Mouse (Mus musculus) embryonic stem cell, embryonic (primary cell): ENCODE results near the gene Cyp1a2.

Experiments
- CTCF ChIA-PET, 4 experiments: fragments of 300-600 bp in 2 of 4; fragments of 350-600 bp in 2 of 4; sonication (Branson Sonifier 250); formaldehyde crosslinking; loops; one replicate each; lab custom pipeline; 2022; ENCODE audit warnings: inconsistent platforms in 2 of 4; lab: Charles Lee
- POLR2A ChIA-PET, 4 experiments: fragments of 300-600 bp in 2 of 4; fragments of 350-600 bp in 2 of 4; sonication (Branson Sonifier 250); formaldehyde crosslinking; loops; one replicate each; lab custom pipeline; 2022; ENCODE audit warnings: antibody characterized with exemption in 4 of 4, inconsistent platforms in 1 of 4; lab: Charles Lee

Cyp1a2 gene

GRCm38 (mm10) chr9:57696380-57697285 is 13.1 kb upstream of the Cyp1a2 start:
- POLR2A ChIA-PET = interaction anchor here in 3 of 4 experiments (0.6 to 4.2 kb wide), 11 partner anchors 9 to 435 kb away, joined by 3 to 30 read pairs (median 5); partner anchors contain the start of genes Edc3 (in 3 of the 3), Cyp1a1 (in 1 of the 3), Rpp25 (in 1 of the 3) and Sema7a (in 1 of the 3)
- CTCF ChIA-PET = interaction anchor here in 2 of 4 experiments (1.0 to 2.5 kb wide), 7 partner anchors 12 to 179 kb away, joined by 3 to 6 read pairs (median 4); partner anchors contain the start of gene Edc3 (in 1 of the 2)

- ChIA-PET CTCF (interaction anchor here in 3 of 4 experiments (0.6 to 1.2 kb wide), 3 partner anchors 61 to 832 kb away, joined by 3 to 7 read pairs (median 3); no protein-coding TSS in a partner anchor), POLR2A (interaction anchor here in 3 of 4 experiments (0.6 to 1.7 kb wide), 4 partner anchors 14 to 222 kb away, joined by 3 to 10 read pairs (median 6); partner anchors contain the start of gene Edc3 (in 2 of the 3))
Measured at GRCm38 (mm10) chr9:57694108-57694507, 10.6 kb upstream of the Cyp1a2 start.

DNA sequence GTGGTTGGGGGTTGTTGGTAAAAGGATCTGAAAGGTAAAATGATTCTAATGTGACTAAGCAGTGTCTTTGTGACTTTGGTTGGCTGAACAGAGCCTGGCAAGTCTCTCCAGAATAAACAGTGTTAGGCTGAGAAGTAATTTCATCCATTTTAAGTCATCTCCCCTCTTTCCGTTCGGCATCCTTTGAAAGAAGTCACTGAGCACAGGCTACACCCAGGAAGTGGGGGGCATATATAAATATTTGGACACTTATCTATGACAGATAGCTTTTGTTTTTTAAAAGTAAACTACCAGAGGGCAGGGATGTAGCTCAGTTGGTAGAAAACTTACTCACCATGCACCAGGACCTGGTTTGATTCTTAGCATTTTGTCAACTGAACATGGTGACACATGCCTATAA is 5.1 kb upstream of the Cyp1a2 start:
- ChIA-PET POLR2A (interaction anchor here in 1 of 4 experiments (1.3 kb wide), 1 partner anchor 8 kb away, joined by 3 read pairs; no protein-coding TSS in a partner anchor), CTCF (interaction anchor here in 3 of 4 experiments (0.6 to 3.0 kb wide), 5 partner anchors 31 to 309 kb away, joined by 3 to 11 read pairs (median 4); no protein-coding TSS in a partner anchor)

DNA sequence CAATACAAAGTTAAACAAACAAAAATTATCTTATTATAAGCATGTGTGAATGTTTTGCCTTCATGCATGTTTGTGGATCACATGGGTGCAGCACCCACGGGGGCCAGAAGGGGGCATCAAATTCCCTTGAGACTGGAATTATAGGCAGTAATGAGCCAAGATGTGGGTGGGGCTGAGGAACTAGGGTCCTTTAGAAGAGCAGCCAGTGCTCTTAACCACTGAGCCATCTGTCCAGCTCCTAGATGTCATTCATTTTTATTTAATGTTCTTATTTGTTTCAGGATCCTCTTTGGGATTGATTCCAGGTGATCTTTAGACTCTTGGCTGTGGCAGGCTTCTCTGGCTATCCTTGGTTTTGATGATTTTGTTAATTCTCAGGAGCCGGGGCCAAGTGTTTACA is 4.7 kb upstream of the Cyp1a2 start:
- ChIA-PET CTCF (interaction anchor here in 3 of 4 experiments (0.6 to 3.0 kb wide), 5 partner anchors 30 to 310 kb away, joined by 3 to 11 read pairs (median 4); no protein-coding TSS in a partner anchor), POLR2A (interaction anchor here in 1 of 4 experiments (1.3 kb wide), 1 partner anchor 9 kb away, joined by 3 read pairs; no protein-coding TSS in a partner anchor)

DNA sequence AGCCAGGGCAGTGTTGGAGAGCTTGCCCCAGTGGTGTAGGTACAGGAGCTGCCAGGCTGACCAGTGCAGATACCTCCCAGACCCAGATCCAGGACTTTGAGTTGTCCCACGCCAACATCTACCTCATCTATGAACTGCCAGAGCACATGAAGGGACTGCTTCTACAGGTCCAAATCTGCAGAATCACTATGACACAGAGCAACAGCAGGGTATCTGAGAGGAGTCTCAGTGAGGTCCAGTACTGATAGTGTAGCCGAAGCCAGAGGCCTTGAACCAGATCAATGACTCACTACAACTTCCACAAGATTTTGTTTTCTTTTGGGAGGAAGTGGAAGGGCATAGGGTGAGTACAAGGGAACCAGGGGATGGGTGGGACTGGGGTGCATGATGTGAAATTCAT is 4.2 kb upstream of the Cyp1a2 start, which contains the start of gene Cyp1a1:
Gene Cyp1a1, plus strand, starts transcription at position 178 of the 400 bp plus-strand sequence.
- ChIA-PET POLR2A (interaction anchor here in 1 of 4 experiments (1.3 kb wide), 1 partner anchor 9 kb away, joined by 3 read pairs; no protein-coding TSS in a partner anchor), CTCF (interaction anchor here in 2 of 4 experiments (0.6 to 3.0 kb wide), 4 partner anchors 56 to 310 kb away, joined by 3 to 11 read pairs (median 5); no protein-coding TSS in a partner anchor)

- ChIA-PET POLR2A (no interaction called here), CTCF (interaction anchor here (0.5 to 1.1 kb wide), 5 partner anchors 59 to 1127 kb away, joined by 3 to 7 read pairs (median 4); no protein-coding TSS in a partner anchor)
Measured at GRCm38 (mm10) chr9:57686011-57686410, 2.5 kb upstream of the Cyp1a2 start.

- ChIA-PET POLR2A (interaction anchor here in 3 of 4 experiments (0.6 to 1.2 kb wide), 6 partner anchors 8 to 63 kb away, joined by 3 to 5 read pairs (median 3); no protein-coding TSS in a partner anchor), CTCF (interaction anchor here in 2 of 4 experiments (0.6 to 0.8 kb wide), 3 partner anchors 18 to 600 kb away, joined by 3 read pairs; no protein-coding TSS in a partner anchor)
Measured at GRCm38 (mm10) chr9:57681411-57681810, 2.1 kb downstream of the Cyp1a2 start.

DNA sequence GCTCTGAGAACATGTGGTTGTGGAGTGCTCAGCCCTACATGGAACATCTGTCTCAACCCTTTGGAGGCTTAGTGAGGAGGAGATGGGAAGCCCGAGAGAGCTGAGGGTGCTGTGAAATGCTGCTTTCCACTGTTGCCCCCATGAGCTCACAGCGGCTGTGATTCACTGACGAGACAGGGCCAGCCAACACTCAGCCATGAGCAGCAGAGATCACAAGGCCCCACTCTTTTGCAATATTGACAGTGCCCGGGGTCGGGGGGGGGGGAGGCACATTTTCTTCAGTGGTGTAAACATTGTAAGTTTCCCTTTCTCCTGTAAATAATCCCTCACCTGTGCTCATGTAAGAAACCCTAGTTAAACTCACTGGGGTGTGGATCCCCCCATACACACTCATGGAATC is 12.0 kb downstream of the Cyp1a2 start:
- ChIA-PET CTCF (interaction anchor here in 1 of 4 experiments (0.6 to 1.1 kb wide), 2 partner anchors 54 to 74 kb away, joined by 3 read pairs; no protein-coding TSS in a partner anchor), POLR2A (interaction anchor here in 1 of 4 experiments (1.3 kb wide), 1 partner anchor 10 kb away, joined by 5 read pairs; no protein-coding TSS in a partner anchor)

DNA sequence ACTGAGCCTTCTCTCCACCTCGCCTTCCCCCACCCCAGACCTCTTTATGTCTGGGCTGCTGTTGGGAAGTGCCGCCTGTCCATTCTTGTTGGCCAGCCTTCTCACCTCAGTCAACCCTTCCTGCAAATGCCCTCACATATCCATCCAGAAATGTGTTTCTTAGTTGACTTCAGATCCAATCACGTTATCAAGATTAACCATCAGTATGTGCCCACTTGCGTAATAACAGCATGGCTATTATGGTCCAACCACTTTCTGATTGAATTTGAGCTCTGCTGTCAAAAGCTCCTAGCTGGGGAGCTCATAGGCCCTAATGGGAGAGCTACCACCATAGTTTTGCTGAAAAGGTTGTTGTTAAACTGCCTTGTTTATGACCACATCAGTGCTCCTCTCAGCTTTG is 12.5 kb downstream of the Cyp1a2 start:
- POLR2A ChIA-PET = no interaction called here
- CTCF ChIA-PET = interaction anchor here in 1 of 4 experiments (0.6 to 1.1 kb wide), 2 partner anchors 55 to 74 kb away, joined by 3 read pairs; no protein-coding TSS in a partner anchor

GRCm38 (mm10) chr9:57669566-57669965 is 13.9 kb downstream of the Cyp1a2 start:
- ChIA-PET POLR2A (interaction anchor here in 1 of 4 experiments (1.3 kb wide), 1 partner anchor 37 kb away, joined by 3 read pairs; no protein-coding TSS in a partner anchor), CTCF (no interaction called here)

DNA sequence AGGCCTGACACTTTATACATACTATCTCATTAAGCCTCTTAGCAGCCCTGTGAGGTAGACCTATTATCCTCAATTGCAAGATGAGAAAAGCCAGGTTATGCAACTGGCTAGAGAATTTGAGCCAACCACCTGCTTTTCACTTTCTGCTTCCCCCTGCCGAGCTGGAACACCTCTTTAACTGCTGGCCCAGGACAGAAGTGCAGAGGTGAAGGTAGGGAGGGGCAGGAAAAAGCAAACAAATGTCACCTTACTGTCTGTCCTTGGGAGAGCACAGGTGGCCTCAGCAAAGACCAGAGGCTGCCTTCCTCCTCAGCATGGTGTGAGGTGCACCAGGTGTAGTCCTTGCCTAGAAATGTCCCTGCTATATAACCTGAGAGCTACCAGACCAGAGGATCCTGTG is 15.2 kb downstream of the Cyp1a2 start:
- ChIA-PET CTCF (interaction anchor here in 3 of 4 experiments (0.6 to 1.9 kb wide), 4 partner anchors 76 to 334 kb away, joined by 3 to 6 read pairs (median 3); no protein-coding TSS in a partner anchor), POLR2A (interaction anchor here in 2 of 4 experiments (0.7 to 1.9 kb wide), 7 partner anchors 14 to 283 kb away, joined by 3 to 7 read pairs (median 3); partner anchors contain the start of gene Edc3 (in 1 of the 2))

- ChIA-PET POLR2A (interaction anchor here in 3 of 4 experiments (0.7 to 1.9 kb wide), 6 partner anchors 10 to 284 kb away, joined by 3 to 7 read pairs (median 3); partner anchors contain the start of gene Edc3 (in 1 of the 3)), CTCF (interaction anchor here in 3 of 4 experiments (0.6 to 1.9 kb wide), 9 partner anchors 9 to 335 kb away, joined by 3 to 14 read pairs (median 3); no protein-coding TSS in a partner anchor)
Measured at GRCm38 (mm10) chr9:57667817-57668216, 15.7 kb downstream of the Cyp1a2 start.

- ChIA-PET POLR2A (interaction anchor here in 2 of 4 experiments (1.2 to 1.9 kb wide), 3 partner anchors 9 to 41 kb away, joined by 3 to 4 read pairs (median 3); partner anchors contain the start of gene Edc3 (in 1 of the 2)), CTCF (interaction anchor here in 3 of 4 experiments (1.0 to 1.9 kb wide), 5 partner anchors 8 to 92 kb away, joined by 3 to 7 read pairs (median 5); no protein-coding TSS in a partner anchor)
Measured at GRCm38 (mm10) chr9:57667136-57667535, 16.4 kb downstream of the Cyp1a2 start.

DNA sequence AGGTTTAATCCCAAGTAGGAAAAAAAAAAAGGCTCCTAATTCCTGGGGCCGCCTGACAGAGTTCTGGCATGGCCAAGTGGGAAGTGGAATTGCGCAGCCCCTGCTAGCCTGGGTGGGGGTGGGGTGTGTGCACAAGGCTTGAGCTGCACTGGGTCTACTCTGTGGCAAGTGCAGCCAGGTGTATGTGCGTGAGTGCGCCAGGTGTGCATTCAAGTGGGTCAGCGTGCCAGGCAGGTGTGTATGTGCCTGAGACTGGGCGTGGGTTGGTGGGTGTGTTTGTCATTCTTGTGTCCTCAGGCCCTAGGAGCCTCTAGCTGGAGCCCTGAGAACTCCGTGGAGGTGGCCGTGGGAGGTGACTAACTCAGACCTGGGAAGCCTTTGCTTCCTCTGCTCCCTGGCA is 17.0 kb downstream of the Cyp1a2 start:
- ChIA-PET POLR2A (interaction anchor here in 1 of 4 experiments (1.9 kb wide), 1 partner anchor 42 kb away, joined by 4 read pairs; the partner anchor contains the start of gene Edc3), CTCF (interaction anchor here in 2 of 4 experiments (1.2 to 1.9 kb wide), 3 partner anchors 7 to 93 kb away, joined by 5 to 7 read pairs (median 6); no protein-coding TSS in a partner anchor)

DNA sequence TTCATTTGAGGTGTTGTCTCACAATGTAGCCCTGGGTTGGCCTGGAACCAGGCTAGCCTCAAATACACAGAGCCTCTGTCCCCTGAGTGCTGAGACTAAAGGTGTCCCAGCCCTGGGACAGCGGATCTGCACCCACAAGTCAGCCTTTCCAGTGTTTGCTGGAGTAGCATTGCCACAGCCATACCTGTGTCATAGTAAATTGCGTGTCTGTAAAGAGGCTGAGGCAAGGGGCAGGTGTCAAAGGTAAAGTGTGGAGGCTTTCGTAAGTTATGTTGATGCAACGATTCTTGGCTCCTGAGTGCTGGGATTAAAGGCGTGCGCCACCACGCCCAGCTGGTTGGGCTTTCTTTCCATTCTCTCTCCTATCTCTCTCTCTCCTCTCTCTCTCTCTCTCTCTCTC is 18.9 kb downstream of the Cyp1a2 start:
- ChIA-PET POLR2A (interaction anchor here in 3 of 4 experiments (0.5 to 1.1 kb wide), 5 partner anchors 46 to 892 kb away, joined by 3 to 4 read pairs (median 3); no protein-coding TSS in a partner anchor), CTCF (interaction anchor here in 2 of 4 experiments (0.7 to 0.9 kb wide), 3 partner anchors 54 to 94 kb away, joined by 3 to 11 read pairs (median 3); no protein-coding TSS in a partner anchor)

GRCm38 (mm10) chr9:57661552-57661951 is 22.0 kb downstream of the Cyp1a2 start:
- ChIA-PET POLR2A (interaction anchor here in 1 of 4 experiments (0.7 kb wide), 1 partner anchor 610 kb away, joined by 3 read pairs; no protein-coding TSS in a partner anchor), CTCF (interaction anchor here in 1 of 4 experiments (1.4 kb wide), 1 partner anchor 543 kb away, joined by 3 read pairs; the partner anchor contains the start of genes Islr and Islr2)
